In the genomic region with DNA sequence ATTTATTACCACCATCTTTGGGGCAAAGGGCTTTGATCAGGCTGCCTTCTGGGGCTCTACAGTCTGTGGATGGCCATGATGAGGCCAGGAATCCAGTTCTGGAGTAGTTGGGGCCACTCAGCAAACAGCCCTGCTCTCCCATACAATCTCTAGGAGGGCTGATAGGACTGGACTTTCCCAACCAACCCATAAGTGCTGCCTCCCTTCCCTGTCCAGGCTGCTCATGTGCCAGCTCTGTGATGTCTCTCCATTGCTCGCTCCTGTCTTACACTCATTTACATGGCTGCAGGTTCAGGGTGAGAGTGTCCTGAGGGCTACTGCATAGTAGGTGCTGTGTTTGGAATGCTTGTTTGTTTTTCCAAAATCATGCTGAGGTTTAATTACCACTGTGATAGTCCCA, we compare ENCODE assay signal across 28 mouse cellular contexts.
"Had no signal": no experiment of that assay in that cellular context is flagged by ENCODE, and none has a peak within 500 bp of the region (broad histone marks: within the 10 kb centered on the region; RNA-seq: fewer than 3 reads in every experiment).

No protein-coding gene starts in this region.

- H3K4me1 ChIP-seq: hindbrain, embryonic 10.5 days; hindbrain, embryonic 12.5 days; hindbrain, embryonic 13.5 days; hindbrain, embryonic 15.5 days; intestine, embryonic 15.5 days; kidney, embryonic 15.5 days had no signal

- DNase-seq: heart, postnatal 10 days; heart, postnatal 14 days; kidney, adult 11 months; kidney, adult 18-20 months; kidney, adult 2 months; kidney, adult 8-10 months; kidney, adult 9 months; kidney, postnatal 10 days; kidney, postnatal 14 days; kidney, postnatal 25 days; kidney, postnatal 36 days; kidney, postnatal 4 days; layer of hippocampus, adult 9-11 months; layer of hippocampus, postnatal 36 days had no signal

- H3K27ac ChIP-seq: heart, embryonic 13.5 days; heart, embryonic 15.5 days; hindbrain, embryonic 10.5 days; hindbrain, embryonic 12.5 days; hindbrain, embryonic 13.5 days; hindbrain, embryonic 14.5 days; hindbrain, embryonic 15.5 days; hindbrain, postnatal 0 days; intestine, embryonic 15.5 days; kidney, embryonic 15.5 days; kidney, postnatal 0 days; layer of hippocampus, adult 2 months; left cerebral cortex, adult 2 months had no signal

- H3K9me3 ChIP-seq: heart, embryonic 12.5 days; heart, embryonic 13.5 days; heart, embryonic 15.5 days; hindbrain, embryonic 10.5 days; hindbrain, embryonic 12.5 days; hindbrain, embryonic 13.5 days; hindbrain, embryonic 15.5 days; intestine, embryonic 15.5 days; kidney, embryonic 15.5 days had no signal

- H3K36me3 ChIP-seq: heart, embryonic 12.5 days; heart, embryonic 13.5 days; heart, embryonic 15.5 days; hindbrain, embryonic 10.5 days; hindbrain, embryonic 12.5 days; hindbrain, embryonic 15.5 days; intestine, embryonic 15.5 days; kidney, embryonic 15.5 days had no signal

- H3K4me3 ChIP-seq: heart, embryonic 12.5 days; heart, embryonic 13.5 days; heart, embryonic 15.5 days; hindbrain, embryonic 10.5 days; hindbrain, embryonic 12.5 days; hindbrain, embryonic 13.5 days; hindbrain, embryonic 15.5 days; intestine, embryonic 15.5 days; kidney, embryonic 15.5 days; layer of hippocampus, adult 2 months; left cerebral cortex, adult 2 months had no signal

- H3K27me3 ChIP-seq: heart, embryonic 12.5 days; heart, embryonic 13.5 days; heart, embryonic 15.5 days; hindbrain, embryonic 12.5 days; hindbrain, embryonic 13.5 days; hindbrain, embryonic 15.5 days; intestine, embryonic 15.5 days; kidney, embryonic 15.5 days had no signal
